Mouse (Mus musculus): Measurements from ENCODE around the gene Gm20388.

GRCm38 (mm10) chr8:123463651-123464050, 3553.0 kb downstream of the Gm20388 start:
- TF ChIP-seq CTCF (IDR thresholded peaks at IDR 0.05; ENCODE audit: low read depth): no peak
- no peak for TF ChIP-seq EP300 (IDR thresholded peaks at IDR 0.05; ENCODE audit: low read depth)
